Mouse (Mus musculus) spleen, postnatal 0 days (tissue): ENCODE measurements around the gene Daam1. TPM values are rescaled to one million over a fixed set of nuclear protein-coding genes. Genes with fewer than 3 reads are reported as not detected.

Source experiments
- polyA plus RNA-seq: library from polyadenylated mRNA; unstranded; fragments of >200 nt; fragmentation: Nextera tagmentation; extraction: Ambion mirVana; gene quantifications from 2 replicates; pipeline ENCODE4 v1.2.1, GENCODE M21; 2015

The Daam1 gene
- polyA plus RNA-seq, result 8.9 TPM in 2 replicates

DNA sequence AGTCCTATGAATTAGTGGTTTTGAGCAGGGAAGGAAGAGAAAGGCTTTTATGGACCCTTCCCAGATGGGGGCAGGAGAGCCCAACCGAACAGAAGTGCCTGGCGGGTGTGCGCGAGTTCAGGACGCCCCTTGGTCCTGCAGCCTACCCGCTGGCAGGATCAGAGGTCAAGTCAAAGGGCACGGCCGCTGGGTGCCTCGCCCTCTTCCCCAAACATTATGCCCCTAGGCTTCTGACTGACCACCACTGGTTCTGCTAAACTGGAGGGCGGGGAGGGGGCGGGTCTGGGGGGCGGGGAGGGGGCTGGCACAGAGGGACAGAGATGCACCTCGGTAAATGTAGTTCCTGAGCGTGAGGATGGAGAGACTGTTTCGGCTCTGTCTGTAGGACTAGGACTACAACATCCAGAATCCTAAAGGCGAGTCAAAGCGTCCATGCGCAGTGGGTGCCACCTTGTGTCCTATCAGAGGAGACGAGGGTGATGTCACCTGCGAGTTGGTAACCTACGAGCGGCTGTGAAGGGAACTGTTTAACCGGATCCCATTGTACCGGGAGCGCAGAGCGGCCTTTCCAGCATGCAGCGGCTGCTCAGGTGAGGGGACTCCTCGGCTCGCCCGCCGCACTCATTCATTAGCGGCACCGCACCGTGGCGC, at the start of gene Daam1:
Daam1 (plus strand) TSS at position 472 of the 651 bp plus-strand sequence.

Other genes with a start within 250 kb of the Daam1 start
- 0.18 and 0.23 TPM in 2 replicates for gene Gpr135, start 240.0 kb downstream of the Daam1 start, polyA plus RNA-seq